Mouse (Mus musculus) left cerebral cortex, postnatal 25 days (tissue): ENCODE data around the gene Olfr118. TPM values are rescaled to one million over a fixed set of nuclear protein-coding genes. Genes with fewer than 3 reads are reported as not detected.
"Not testable (repeated sequence)": the region's sequence is repeated elsewhere in the genome, so short reads cannot be mapped to it uniquely, and the experiment has no call there.

Source experiments
- DNase-seq, 2 experiments: peaks; one replicate each; pipeline ENCODE4 v3.0.0; 2022; ENCODE audit warnings: low spot score in 2 of 2, mixed read lengths in 1 of 2
- intact Hi-C: fragments of 180-260 bp; cut with DNase I; formaldehyde crosslinking; loops from one replicate; pipeline ENCODE4 v1.15.1; 2025
- total RNA-seq, 2 experiments: library from RNA; stranded (reverse); gene quantifications; 2 replicates each; pipeline ENCODE4 v1.2.3; 2021

The Olfr118 gene
- not detected for total RNA-seq

DNA sequence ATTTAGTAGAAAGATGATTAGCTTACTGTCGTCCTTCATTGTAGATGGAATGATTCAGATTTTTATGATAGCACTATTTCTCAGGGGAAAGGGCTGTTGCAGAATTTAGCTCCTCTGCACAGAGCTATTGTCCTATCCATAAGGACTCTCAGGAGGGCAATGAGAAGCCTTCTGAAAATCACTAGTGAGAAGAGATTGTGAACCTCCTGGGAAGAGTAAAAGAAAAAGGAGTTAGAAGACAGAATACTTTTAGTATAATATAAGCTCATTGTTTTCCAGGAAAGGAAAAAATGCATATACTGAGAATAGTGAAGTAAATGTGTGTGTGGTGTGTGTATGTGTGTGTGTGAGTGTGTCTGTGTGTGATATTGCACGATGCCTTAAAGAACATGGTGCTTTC lies at the start of gene Olfr118:
Gene Olfr118 (plus strand): TSS at position 301 of the 400 bp plus-strand sequence.
- DNase-seq = no peak

DNA sequence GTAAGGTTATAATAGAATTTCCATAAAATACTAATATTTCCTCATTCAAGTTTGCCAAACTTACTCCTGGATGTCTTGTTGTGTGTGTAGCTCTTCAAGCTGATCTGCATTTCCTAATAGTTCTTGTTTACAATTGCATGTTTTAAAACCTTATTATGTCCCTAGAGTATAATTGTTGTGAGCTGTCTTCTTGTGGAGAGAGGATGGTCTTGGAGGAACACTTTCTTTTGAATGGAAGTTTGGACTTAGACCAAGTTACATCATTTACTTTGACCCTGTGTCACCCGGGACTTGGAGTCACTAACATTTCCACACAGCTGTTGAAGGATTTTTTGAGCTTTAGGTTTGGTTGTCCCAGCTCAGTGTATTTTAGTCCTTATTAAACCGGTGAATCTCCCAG lies 39.8 kb upstream of the Olfr118 start, which contains the start of the genes Olfr115 and Olfr116:
Gene Olfr115 (minus strand): TSS at position 101 of the 400 bp plus-strand sequence.
Gene Olfr116 (minus strand): TSS at position 191 of the 400 bp plus-strand sequence.
- DNase-seq = no peak
- intact Hi-C loops = no loop called here

More for the DNA sequence above, at the start of gene Olfr118:
- intact Hi-C loops = no loop called here

DNA sequence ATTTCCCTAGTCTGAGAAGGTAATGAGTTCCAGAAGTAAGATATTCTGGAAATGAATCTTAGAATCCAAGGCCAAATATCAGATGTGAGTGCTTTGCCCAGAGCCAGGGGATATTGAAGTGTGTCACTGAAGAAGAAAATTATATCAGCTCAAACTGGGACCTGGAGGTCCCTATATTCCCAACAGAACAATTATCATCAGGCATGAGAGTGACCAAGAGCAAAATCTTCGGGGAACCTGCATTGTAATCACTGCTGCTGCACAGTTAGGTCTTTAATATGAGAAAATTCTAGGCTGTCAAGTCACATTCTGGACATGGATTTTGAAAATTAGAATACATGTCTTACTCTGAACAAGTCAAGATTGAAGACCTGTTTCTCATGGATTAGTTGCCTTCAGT lies 3.1 kb upstream of the Olfr118 start, which contains the start of gene Olfr117:
Gene Olfr117 (minus strand): TSS at position 101 of the 400 bp plus-strand sequence.
- intact Hi-C loops = no loop called here
- DNase-seq = no peak

DNA sequence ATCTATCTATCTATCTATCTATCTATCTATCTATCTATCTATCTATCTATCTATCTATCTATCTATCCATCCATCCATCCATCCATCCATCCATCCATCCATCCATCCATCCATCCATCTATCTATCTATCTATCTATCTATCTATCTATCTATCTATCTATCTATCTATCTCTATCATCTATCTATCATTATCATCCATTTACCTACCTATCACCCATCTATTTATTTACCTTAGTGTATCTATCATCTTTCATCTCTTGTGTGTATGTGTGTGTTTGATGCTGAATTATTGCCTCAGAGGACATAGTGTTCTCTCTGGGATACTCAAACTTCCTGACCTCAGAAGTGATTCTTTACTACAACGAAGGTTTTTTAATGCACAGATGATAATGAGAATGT lies 29.5 kb downstream of the Olfr118 start, which contains the start of gene Olfr119:
Gene Olfr119 (plus strand): TSS at position 301 of the 400 bp plus-strand sequence.
- intact Hi-C loops, DNase-seq: not testable (repeated sequence)

DNA sequence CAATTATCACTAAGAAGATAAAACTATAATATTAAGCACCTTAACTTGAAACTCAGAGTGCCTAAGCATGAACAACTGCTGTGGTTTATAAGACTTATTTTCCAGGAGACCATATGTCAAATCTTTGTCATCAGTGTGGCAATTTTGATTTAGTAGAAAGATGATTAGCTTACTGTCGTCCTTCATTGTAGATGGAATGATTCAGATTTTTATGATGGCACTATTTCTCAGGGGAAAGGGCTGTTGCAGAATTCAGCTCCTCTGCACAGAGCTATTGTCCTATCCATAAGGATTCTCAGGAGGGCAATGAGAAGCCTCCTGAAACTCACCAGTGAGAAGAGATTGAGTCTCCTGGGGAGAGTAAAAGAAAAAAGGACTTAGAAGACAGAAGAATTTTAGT lies 54.7 kb downstream of the Olfr118 start, which contains the start of gene Olfr120:
Gene Olfr120 (plus strand): TSS at position 301 of the 400 bp plus-strand sequence.
- intact Hi-C loops = no loop called here
- no peak for DNase-seq

Other genes starting within 250 kb of the Olfr118 start
- not detected for gene Olfr108, start 221.5 kb upstream of the Olfr118 start, total RNA-seq
- gene Olfr109, start 208.1 kb upstream of the Olfr118 start, total RNA-seq = not detected
- gene H2-M2, start 183.4 kb upstream of the Olfr118 start, total RNA-seq = not detected
- gene Olfr110, start 174.5 kb upstream of the Olfr118 start, total RNA-seq = not detected
- gene Olfr111, start 159.0 kb upstream of the Olfr118 start, total RNA-seq = not detected
- gene Olfr112, start 97.5 kb upstream of the Olfr118 start, total RNA-seq = not detected
- gene Olfr113, start 89.3 kb upstream of the Olfr118 start, total RNA-seq = not detected
- not detected for gene Olfr114, start 74.2 kb upstream of the Olfr118 start, total RNA-seq
- not detected for gene Olfr115, start 39.9 kb upstream of the Olfr118 start, total RNA-seq
- gene Olfr116, start 39.8 kb upstream of the Olfr118 start, total RNA-seq = not detected
- not detected for gene Olfr117, start 3.2 kb upstream of the Olfr118 start, total RNA-seq
- not detected for gene Olfr119, start 29.6 kb downstream of the Olfr118 start, total RNA-seq
- not detected for gene Olfr120, start 54.8 kb downstream of the Olfr118 start, total RNA-seq
- gene Olfr121, start 81.9 kb downstream of the Olfr118 start, total RNA-seq = not detected
- gene Olfr122, start 101.6 kb downstream of the Olfr118 start, total RNA-seq = not detected
- not detected for gene Olfr123, start 126.5 kb downstream of the Olfr118 start, total RNA-seq
- gene Olfr124, start 132.9 kb downstream of the Olfr118 start, total RNA-seq = not detected
- not detected for gene Olfr125, start 166.0 kb downstream of the Olfr118 start, total RNA-seq
- not detected for gene Olfr126, start 180.5 kb downstream of the Olfr118 start, total RNA-seq
- not detected for gene Olfr127, start 233.4 kb downstream of the Olfr118 start, total RNA-seq